Mouse (Mus musculus) right cerebral cortex, postnatal 25 days (tissue): ENCODE data around the gene Agrp.

Source experiments
- DNase-seq: peaks from one replicate; pipeline ENCODE4 v3.0.0; 2022

Gene Agrp

DNA sequence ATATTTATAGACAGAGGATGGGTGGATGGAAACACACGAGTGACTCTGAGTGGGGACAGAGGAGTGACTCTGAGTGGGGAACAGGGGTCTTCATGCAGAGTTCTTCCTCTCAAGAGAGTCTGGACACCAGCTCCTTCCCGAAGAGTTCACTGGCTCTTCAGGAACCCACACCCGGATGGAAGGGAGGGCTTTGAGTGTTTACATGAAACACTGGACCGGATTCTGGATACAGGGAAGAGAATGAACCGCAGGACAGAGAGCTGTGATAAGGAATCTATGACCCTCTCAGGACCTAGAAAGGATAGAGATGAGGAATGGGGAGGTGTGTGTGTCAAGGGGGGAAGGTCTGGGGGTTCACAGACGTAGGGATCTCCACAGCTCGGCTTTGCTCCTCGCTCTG lies 119.8 kb downstream of the Agrp start:
- DNase-seq: no peak
